Mouse (Mus musculus) kidney, adult 9 months (tissue): ENCODE results near the gene Olfr11.

Experiments
- DNase-seq: peaks from one replicate; pipeline ENCODE4 v3.0.0; 2022

Gene Olfr11

DNA sequence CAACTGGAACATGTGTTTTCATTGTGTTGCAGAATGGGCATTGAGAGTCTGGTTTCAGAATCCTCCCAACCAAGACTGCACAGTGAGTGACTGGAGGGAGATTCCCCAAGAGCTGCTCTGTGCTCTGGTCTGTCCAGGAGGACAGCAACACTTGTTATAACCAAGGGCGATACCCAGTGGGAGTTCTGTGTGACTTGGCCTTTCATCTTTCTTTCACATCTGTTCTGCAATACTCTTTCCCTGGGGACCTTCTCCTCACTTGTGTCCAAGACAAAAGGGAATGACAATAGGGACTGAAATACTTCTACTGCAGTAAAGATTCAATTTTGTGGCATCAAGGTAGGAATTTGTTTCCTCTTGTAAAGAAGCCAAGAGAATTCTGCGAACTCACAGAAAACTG lies at the start of gene Olfr11:
TSS of gene Olfr11 (minus strand) at position 101 of the 400 bp plus-strand sequence.
- no peak for DNase-seq

DNA sequence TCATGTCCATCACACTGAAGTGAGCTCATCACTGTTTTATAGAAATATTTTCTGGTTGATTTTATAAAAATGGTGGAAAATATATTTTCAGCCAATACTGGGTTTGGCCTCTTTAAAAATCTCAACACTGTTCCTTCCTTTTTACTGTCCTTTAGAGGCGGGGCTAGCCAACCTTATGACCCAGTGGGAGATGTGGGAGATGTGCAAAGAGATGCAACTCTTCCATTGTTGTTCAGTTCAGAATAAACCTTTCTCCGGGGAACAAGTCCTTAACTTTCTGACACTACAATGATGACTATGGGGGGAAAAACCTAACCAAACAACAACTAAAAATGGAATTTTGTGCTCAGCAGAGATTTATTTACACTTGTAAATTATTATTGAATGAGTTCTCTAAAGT lies 35.0 kb upstream of the Olfr11 start, which contains the start of gene Olfr1360:
TSS of gene Olfr1360 (minus strand) at position 101 of the 400 bp plus-strand sequence.
- no peak for DNase-seq

DNA sequence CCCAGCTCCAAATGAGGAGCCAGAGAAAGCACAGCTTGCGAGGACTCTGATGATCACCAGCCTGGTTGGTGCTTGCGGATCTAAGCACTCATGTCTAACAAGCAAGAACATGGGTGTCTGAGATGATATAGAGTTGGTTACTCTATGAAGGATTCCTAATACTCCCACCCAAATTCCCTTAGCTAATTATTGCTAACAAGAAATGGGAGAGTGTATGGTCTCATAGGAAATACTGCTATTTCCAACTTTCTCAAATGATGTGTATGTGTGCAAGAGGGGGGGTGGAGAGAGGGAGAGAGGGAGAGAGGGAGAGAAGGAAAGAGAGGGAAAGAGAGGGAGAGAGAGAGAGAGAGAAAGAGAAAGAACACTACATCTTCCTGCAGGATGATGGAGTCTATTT lies 21.0 kb upstream of the Olfr11 start, which contains the start of gene Olfr1361:
TSS of gene Olfr1361 (minus strand) at position 101 of the 400 bp plus-strand sequence.
- no peak for DNase-seq

GRCm38 (mm10) chr13:21613922-21614321 lies 28.4 kb downstream of the Olfr11 start, which contains the start of gene Olfr1362:
Gene Olfr1362, minus strand, starts transcription at chr13:21614022.
- DNase-seq = no peak

GRCm38 (mm10) chr13:21591618-21592017 lies 50.7 kb downstream of the Olfr11 start:
- no peak for DNase-seq
